Mouse (Mus musculus) limb, embryonic 11.5 days (tissue): ENCODE results near the gene Cobll1. TPM values are rescaled to one million over a fixed set of nuclear protein-coding genes. Genes with fewer than 3 reads are reported as not detected.

Experiments used
- ATAC-seq: fragments of 200-750 bp; cut with Nextera tagmentation; 2 replicates; pipeline ENCODE4 v1.8.0; 2017; ENCODE audit warnings: low read depth; ENCODE audit not compliant: insufficient number of reproducible peaks, low FRiP score, low TSS enrichment
- DNase-seq: peaks from one replicate; pipeline ENCODE4 v3.0.0-alpha.2; 2015; ENCODE audit warnings: low spot score
- H3K27ac ChIP-seq: fragments of 300-500 bp; sonication (generic); replicated peaks from 2 replicates; pipeline ENCODE4 v1.5.1; 2014; ENCODE audit warnings: low read depth, mild to moderate bottlenecking, low read length
- H3K27me3 ChIP-seq: fragments of 300-500 bp; sonication (generic); 2 replicates; pipeline ENCODE4 v1.6.1; 2014; ENCODE audit warnings: mild to moderate bottlenecking, low read length, mixed read lengths; ENCODE audit not compliant: control insufficient read depth, insufficient read depth
- H3K36me3 ChIP-seq: fragments of 300-500 bp; sonication (generic); 2 replicates; pipeline ENCODE4 v1.6.1; 2014; ENCODE audit warnings: mild to moderate bottlenecking, low read length, moderate library complexity, mixed read lengths; ENCODE audit not compliant: control insufficient read depth, insufficient read depth
- H3K4me1 ChIP-seq: fragments of 300-500 bp; sonication (generic); 2 replicates; pipeline ENCODE4 v1.6.1; 2014; ENCODE audit warnings: low read length, mixed read lengths; ENCODE audit not compliant: control insufficient read depth, insufficient read depth
- H3K4me2 ChIP-seq: fragments of 300-500 bp; sonication (generic); 2 replicates; pipeline ENCODE4 v1.6.1; 2014; ENCODE audit warnings: low read depth, mild to moderate bottlenecking, moderate library complexity; ENCODE audit not compliant: severe bottlenecking
- H3K4me3 ChIP-seq: fragments of 300-500 bp; sonication (generic); 2 replicates; pipeline ENCODE4 v1.5.1; 2014; ENCODE audit warnings: low read depth, low read length
- H3K9ac ChIP-seq: fragments of 300-500 bp; sonication (generic); 2 replicates; pipeline ENCODE4 v1.6.1; 2014; ENCODE audit warnings: mild to moderate bottlenecking, low read length
- H3K9me3 ChIP-seq: fragments of 300-500 bp; sonication (generic); 2 replicates; pipeline ENCODE4 v1.6.1; 2016; ENCODE audit warnings: low read length; ENCODE audit not compliant: control insufficient read depth
- WGBS: fragments of 180-500 bp; shearing (Covaris S2); extraction: QIAGEN DNeasy Blood & Tissue Kit; methylation state at CpG from one replicate; pipeline ENCODE4 v1.1.7; 2014; 5-methylcytosine and 5-hydroxymethylcytosine counted together
- polyA plus RNA-seq: library from polyadenylated mRNA; unstranded; fragments of >200 nt; fragmentation: Nextera tagmentation; extraction: Ambion mirVana; gene quantifications from 2 replicates; pipeline ENCODE4 v1.2.1, GENCODE M21; 2014

Gene Cobll1
- polyA plus RNA-seq, 1 experiment from 2014 or later: 1.6 TPM

- Histone ChIP-seq H3K27ac (no peak overlapping the region), H3K27me3 (no peaks in the 10 kb centered on the region), H3K9me3 (no peaks in the 10 kb centered on the region), H3K36me3 (no peaks in the 10 kb centered on the region), H3K9ac (no peak overlapping the region), H3K4me2 (no peak overlapping the region), H3K4me1 (no peaks in the 10 kb centered on the region; the same call in 1 of the 2 replicates), H3K4me3 (no peak overlapping the region)
- no peak for DNase-seq
- ATAC-seq: no peak
- WGBS: 69% methylated on average over 3 of the region's 3 CpGs
These were observed 118.2 kb downstream of the Cobll1 start for GRCm38 (mm10) chr2:65121012-65121411.

DNA sequence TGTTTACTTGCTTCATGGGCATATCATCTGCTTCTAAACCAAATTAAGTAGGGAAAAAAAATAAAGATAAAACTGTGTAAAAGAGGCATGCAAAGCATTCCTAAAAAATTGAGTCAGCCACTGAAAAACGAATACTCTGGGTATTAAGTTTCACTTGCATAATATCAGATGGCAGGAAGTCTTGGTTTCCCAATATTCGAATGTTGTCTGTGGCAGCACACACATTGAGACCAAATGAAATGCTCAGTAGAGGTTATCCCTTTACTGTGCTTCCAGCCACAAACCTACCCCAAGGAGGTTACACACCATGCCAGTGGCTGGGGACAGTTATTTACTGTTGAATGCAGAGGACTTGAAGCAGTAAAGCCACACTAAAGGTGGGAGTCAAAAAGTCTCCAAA lies 119.1 kb downstream of the Cobll1 start:
- Histone ChIP-seq H3K9ac (no peak overlapping the region), H3K9me3 (no peaks in the 10 kb centered on the region), H3K4me1 (no peaks in the 10 kb centered on the region; the same call in 1 of the 2 replicates), H3K4me2 (no peak overlapping the region), H3K4me3 (no peak overlapping the region), H3K27me3 (no peaks in the 10 kb centered on the region), H3K36me3 (no peaks in the 10 kb centered on the region), H3K27ac (no peak overlapping the region)
- DNase-seq (no peak), ATAC-seq (no peak)
- 45% methylated on average over 2 of the region's 2 CpGs for WGBS

DNA sequence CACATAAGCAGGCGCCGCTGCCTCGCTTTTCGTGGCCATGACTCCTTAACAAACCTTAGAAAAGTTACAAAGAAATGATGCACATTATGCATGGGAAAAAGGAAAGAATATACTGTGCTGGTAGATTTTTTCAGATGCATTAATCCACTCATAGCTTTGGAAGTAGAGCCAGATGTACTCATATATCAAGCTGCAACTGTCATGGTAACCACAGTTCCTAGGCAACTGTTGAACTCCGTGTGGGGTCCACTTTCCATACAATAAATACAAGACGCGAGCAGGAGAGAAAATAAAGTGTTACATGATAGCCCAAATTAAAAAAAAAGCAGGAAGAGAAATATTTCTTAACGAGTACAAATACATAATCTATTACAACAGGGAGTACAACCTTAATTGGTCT lies 119.5 kb downstream of the Cobll1 start:
- WGBS: 51% methylated on average over 8 of the region's 8 CpGs
- ATAC-seq: peak; percentile 64; the same call in 1 of the 2 replicates
- no peak for DNase-seq

DNA sequence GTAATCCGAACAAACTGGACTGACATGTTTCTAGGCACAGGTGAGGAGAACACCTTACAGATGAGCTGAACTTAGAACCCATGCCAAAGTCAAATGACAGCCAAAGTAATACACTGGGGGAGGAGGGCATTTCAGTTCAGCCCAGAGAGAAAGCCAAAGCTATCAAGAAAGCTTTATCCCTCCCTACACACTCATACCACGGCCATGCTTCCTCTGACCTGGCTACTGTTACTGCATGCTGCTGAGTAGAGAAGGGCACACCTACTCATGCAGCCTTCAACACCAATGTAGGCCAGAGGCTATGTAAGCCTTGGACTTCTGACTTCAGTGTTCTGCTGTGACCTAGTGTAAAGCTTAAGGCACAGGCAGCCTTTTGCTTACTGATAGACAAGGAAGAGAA lies 120.1 kb downstream of the Cobll1 start:
- WGBS: 80% methylated on average over 2 of the region's 2 CpGs
- H3K4me1 ChIP-seq: no peaks in the 10 kb centered on the region; the same call in 1 of the 2 replicates
- H3K9ac ChIP-seq: no peak overlapping the region
- no peaks in the 10 kb centered on the region for H3K27me3 ChIP-seq
- no peaks in the 10 kb centered on the region for H3K36me3 ChIP-seq
- H3K9me3 ChIP-seq: no peaks in the 10 kb centered on the region
- DNase-seq: no peak
- H3K4me3 ChIP-seq: no peak overlapping the region
- no peak overlapping the region for H3K27ac ChIP-seq
- no peak overlapping the region for H3K4me2 ChIP-seq
- 0 out of 2 replicates have a peak, but pooled peaks have one; percentile 51 for ATAC-seq

More for the DNA sequence above, 119.5 kb downstream of the Cobll1 start:
- Histone ChIP-seq H3K9me3 (no peaks in the 10 kb centered on the region), H3K9ac (no peak overlapping the region), H3K27me3 (no peaks in the 10 kb centered on the region), H3K27ac (no peak overlapping the region), H3K4me3 (no peak overlapping the region), H3K36me3 (no peaks in the 10 kb centered on the region), H3K4me2 (no peak overlapping the region), H3K4me1 (no peaks in the 10 kb centered on the region; the same call in 1 of the 2 replicates)

DNA sequence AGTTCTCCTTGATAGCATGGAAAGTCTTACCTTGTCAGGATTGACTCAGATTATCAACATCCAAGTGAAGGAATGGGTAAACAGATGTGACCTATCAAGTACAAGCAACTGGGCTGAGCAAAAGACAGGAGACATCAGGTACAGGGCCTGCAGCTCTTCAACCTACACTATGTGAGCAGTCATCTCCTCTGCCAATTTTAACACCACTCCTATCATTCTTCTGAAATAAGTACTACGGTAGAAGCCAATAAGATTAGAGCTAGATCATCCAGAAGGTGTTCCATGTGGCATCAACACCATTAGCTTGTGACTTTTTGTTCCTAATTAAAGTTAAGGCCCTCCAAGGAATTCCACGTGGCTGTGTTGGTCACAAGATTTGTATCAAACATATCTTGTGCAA lies 121.3 kb downstream of the Cobll1 start:
- DNase-seq (no peak), ATAC-seq (no peak)
- Histone ChIP-seq H3K27me3 (no peaks in the 10 kb centered on the region), H3K36me3 (no peaks in the 10 kb centered on the region), H3K9ac (no peak overlapping the region), H3K27ac (no peak overlapping the region), H3K9me3 (no peaks in the 10 kb centered on the region), H3K4me2 (no peak overlapping the region), H3K4me1 (no peaks in the 10 kb centered on the region; the same call in 1 of the 2 replicates), H3K4me3 (no peak overlapping the region)
- 82% methylated on average over 2 of the region's 2 CpGs for WGBS

- Histone ChIP-seq H3K27me3 (no peaks in the 10 kb centered on the region), H3K4me1 (no peaks in the 10 kb centered on the region; the same call in 1 of the 2 replicates), H3K4me2 (no peak overlapping the region), H3K27ac (no peak overlapping the region), H3K36me3 (no peaks in the 10 kb centered on the region), H3K4me3 (no peak overlapping the region), H3K9me3 (no peaks in the 10 kb centered on the region), H3K9ac (no peak overlapping the region)
- WGBS: 82% methylated on average over 2 of the region's 2 CpGs
- ATAC-seq: no peak
- no peak for DNase-seq
These were observed 122.6 kb downstream of the Cobll1 start for GRCm38 (mm10) chr2:65116428-65117125.

DNA sequence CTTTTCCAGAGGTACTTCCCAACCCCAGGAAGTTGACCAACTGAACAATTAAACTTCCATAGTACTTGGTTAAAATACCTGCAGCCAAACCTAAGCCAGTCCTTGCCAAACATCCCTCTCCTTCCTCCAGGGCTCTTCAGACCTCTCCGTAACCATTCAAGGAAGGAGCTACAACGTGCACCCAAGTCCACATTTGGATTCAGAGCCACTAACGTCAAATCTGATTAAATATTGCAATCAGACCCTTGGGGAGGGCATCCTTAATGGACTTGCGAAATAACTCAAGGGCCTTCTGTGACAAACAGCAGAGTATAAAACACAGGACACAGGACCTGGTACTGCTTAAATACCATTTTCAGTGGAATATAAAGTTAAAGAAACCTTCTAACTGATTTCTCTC lies 126.0 kb downstream of the Cobll1 start:
- Histone ChIP-seq H3K4me2 (no peak overlapping the region), H3K27ac (no peak overlapping the region), H3K4me1 (no peaks in the 10 kb centered on the region), H3K27me3 (no peaks in the 10 kb centered on the region), H3K9me3 (no peaks in the 10 kb centered on the region), H3K9ac (no peak overlapping the region), H3K4me3 (no peak overlapping the region), H3K36me3 (no peaks in the 10 kb centered on the region)
- ATAC-seq (no peak), DNase-seq (no peak)
- 82% methylated on average over 4 of the region's 4 CpGs for WGBS

DNA sequence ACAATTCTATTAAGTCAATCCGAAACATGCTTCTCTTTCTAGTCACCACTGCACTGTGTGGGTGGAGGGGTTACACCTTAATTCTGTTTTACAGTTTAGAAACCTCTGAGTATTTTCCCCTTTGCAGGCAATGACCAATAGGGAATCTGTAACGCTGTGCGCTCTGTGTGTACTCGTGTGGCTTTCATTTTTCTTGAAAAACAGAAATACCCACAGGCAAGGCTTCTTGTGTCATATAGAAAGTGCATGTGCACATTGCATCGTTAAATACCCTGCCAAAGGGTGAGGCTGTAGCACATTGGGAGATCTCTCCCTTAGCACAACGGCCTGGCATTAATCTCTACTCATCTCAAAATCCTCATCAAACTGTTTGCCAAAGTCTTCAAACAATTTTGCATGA lies 134.6 kb downstream of the Cobll1 start:
- Histone ChIP-seq H3K4me2 (no peak overlapping the region), H3K4me1 (no peaks in the 10 kb centered on the region), H3K9me3 (no peaks in the 10 kb centered on the region), H3K36me3 (no peaks in the 10 kb centered on the region), H3K9ac (no peak overlapping the region), H3K27ac (no peak overlapping the region), H3K4me3 (no peak overlapping the region), H3K27me3 (no peaks in the 10 kb centered on the region)
- WGBS: 85% methylated on average over 6 of the region's 6 CpGs
- DNase-seq (no peak), ATAC-seq (no peak)

DNA sequence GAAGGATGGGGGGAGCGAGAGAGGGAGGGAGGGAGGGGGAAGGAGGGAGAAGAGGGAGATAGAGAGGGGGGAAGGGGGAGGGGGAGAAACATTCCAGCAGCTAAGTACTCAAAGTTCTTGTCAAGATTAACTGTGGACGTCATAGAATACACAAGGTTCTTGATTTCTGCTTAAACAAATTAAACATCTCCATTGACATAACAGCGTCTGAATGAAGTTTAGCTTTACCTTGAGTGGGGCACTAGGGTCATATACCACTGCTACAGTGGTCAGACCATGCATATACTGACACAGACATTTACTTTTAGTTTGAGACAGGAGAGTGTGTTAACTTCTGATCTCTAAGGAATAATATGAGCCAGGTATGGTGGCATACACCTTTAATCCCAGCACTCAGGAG lies 135.4 kb downstream of the Cobll1 start:
- H3K4me2 ChIP-seq: no peak overlapping the region
- no peaks in the 10 kb centered on the region for H3K9me3 ChIP-seq
- no peak overlapping the region for H3K27ac ChIP-seq
- no peaks in the 10 kb centered on the region for H3K36me3 ChIP-seq
- DNase-seq: no peak
- no peak overlapping the region for H3K4me3 ChIP-seq
- H3K4me1 ChIP-seq: no peaks in the 10 kb centered on the region
- H3K27me3 ChIP-seq: no peaks in the 10 kb centered on the region
- no peak for ATAC-seq
- no peak overlapping the region for H3K9ac ChIP-seq
- 86% methylated on average over 3 of the region's 3 CpGs for WGBS
